Mouse (Mus musculus): ENCODE measurements around the gene Sspn.

GRCm38 (mm10) chr6:146010093-146010764 is 78.8 kb downstream of the Sspn start:
- TF ChIP-seq E2F4 (IDR thresholded peaks at IDR 0.05; ENCODE audit: insufficient read depth) (no peak), POLR2A (IDR thresholded peaks at IDR 0.05; ENCODE audit: insufficient read length, low read depth) (no peak), MYOG (IDR thresholded peaks at IDR 0.05; ENCODE audit: control insufficient read depth in 1 of 3, insufficient read depth in 1 of 3, insufficient read length in 2 of 3, low read depth in 2 of 3) (peak; percentile 36 to 84 (median 52)), MAX (IDR thresholded peaks at IDR 0.05; ENCODE audit: low read depth) (no peak), REST (IDR thresholded peaks at IDR 0.05; ENCODE audit: insufficient read depth, insufficient read length) (no peak), POLR2AphosphoS2 (IDR thresholded peaks at IDR 0.05; ENCODE audit: insufficient read length, low read depth) (no peak), USF1 (IDR thresholded peaks at IDR 0.05; ENCODE audit: low read depth) (no peak), SRF (IDR thresholded peaks at IDR 0.05; ENCODE audit: control insufficient read depth, insufficient read length, low read depth) (no peak), MYOD1 (IDR thresholded peaks at IDR 0.05; ENCODE audit: control insufficient read depth in 1 of 3, insufficient read length in 2 of 3, low read depth in 2 of 3) (peak in 2 of 3 experiments; percentile 91), TCF12 (IDR thresholded peaks at IDR 0.05; ENCODE audit: insufficient read depth, poor library complexity, severe bottlenecking) (no peak), TCF3 (IDR thresholded peaks at IDR 0.05; ENCODE audit: insufficient read length, low read depth) (no peak)

All from myocyte (in vitro differentiated cells).